Mouse (Mus musculus) heart, postnatal 36 days (tissue): Measurements from ENCODE around the gene Ttc16. TPM values are rescaled to one million over a fixed set of nuclear protein-coding genes. Genes with fewer than 3 reads are reported as not detected.
A peak's percentile ranks its signal among the peaks of the same experiment; 100 is the strongest.

Source experiments
- DNase-seq, 2 experiments: peaks; one replicate each; pipeline ENCODE4 v3.0.0; 2021 to 2022
- intact Hi-C: fragments of 180-260 bp; cut with DNase I; formaldehyde crosslinking; loops from one replicate; pipeline ENCODE4 v1.15.1; 2025
- total RNA-seq, 2 experiments: library from RNA; stranded (reverse); gene quantifications; 2 replicates each; pipeline ENCODE4 v1.2.3; 2021

The Ttc16 gene
- total RNA-seq, 2 experiments from 2014 or later: 0.08 to 0.14 TPM

- DNase-seq: no peak
- intact Hi-C loops: no loop called here
These were observed 50.3 kb downstream of the Ttc16 start for GRCm38 (mm10) chr2:32724832-32725790.

DNA sequence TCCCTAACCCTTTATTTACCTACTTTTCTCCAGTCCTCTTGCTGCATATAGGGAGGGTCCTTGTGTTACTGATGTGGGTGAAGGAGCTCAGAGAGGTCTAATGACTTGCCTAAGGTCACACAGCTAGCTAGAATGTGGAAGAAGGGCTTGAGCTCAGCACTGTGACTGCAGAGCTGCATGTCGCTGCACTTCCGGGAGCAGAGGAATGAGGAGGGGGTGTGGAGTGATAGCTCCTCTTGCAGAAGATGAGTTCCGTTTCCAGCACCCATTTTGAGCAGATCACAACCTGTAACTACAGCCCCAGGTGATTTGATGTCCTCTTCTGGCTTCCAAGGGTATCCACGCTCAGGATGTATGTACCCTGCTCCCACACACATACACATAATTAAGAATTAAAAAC, 51.3 kb downstream of the Ttc16 start:
- no peak for DNase-seq
- intact Hi-C loops: no loop called here

GRCm38 (mm10) chr2:32722581-32722980, 52.9 kb downstream of the Ttc16 start:
- intact Hi-C loops: no loop called here
- DNase-seq: no peak

DNA sequence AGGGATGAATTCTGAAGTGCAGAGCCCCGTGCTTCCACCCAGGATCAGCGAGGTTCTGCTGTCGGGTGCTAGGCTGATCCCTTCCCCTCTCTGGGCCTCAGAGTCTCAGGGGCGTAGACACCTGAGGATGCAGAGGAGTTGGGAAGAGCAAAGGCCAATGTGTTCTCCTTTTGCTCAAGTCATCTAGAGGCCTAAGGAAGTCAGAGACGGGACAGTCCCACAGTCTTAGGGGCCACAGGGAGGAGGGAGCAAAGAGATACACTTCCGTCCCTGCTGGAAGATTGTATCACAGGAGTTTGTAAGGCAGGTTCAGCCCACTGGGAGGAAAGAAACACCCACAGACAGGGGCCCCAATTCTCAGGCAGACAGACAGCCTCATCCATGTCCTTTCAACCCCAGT, 53.4 kb downstream of the Ttc16 start:
- intact Hi-C loops: no loop called here
- no peak for DNase-seq

DNA sequence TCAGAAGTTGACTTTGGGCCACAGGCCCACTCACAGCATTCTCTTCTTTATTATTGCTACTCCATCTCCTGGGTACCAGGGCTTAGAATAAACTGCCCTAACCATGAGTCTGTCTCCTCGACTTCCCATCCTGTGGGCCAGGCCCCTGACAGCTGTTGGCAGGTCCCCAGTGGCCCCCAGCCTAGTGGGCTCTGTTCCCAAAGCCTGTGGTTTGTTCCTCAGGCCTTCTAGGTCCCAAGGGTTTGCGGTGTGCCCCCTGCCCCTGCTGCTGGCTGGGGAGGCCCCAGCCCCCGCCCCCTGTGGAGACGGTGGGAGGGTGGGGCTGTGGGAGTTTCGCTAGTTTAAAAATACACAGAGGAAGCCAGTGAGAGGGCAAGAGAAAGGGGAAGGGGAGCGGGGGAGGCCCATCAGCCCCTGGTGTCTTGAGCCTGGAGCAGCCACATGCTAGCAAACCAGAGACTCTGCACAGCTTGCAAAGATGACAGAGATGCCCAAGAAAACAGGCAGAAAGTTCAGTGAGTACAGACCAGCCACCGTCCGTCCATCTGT, 54.7 kb downstream of the Ttc16 start, which contains the start of gene Sh2d3c:
Sh2d3c (plus strand) TSS at position 375 of the 549 bp plus-strand sequence.
- DNase-seq: no peak

GRCm38 (mm10) chr2:32720053-32720452, 55.4 kb downstream of the Ttc16 start:
- intact Hi-C loops: no loop called here
- no peak for DNase-seq

More for the DNA sequence above, 54.7 kb downstream of the Ttc16 start, which contains the start of gene Sh2d3c:
- intact Hi-C loops: no loop called here

DNA sequence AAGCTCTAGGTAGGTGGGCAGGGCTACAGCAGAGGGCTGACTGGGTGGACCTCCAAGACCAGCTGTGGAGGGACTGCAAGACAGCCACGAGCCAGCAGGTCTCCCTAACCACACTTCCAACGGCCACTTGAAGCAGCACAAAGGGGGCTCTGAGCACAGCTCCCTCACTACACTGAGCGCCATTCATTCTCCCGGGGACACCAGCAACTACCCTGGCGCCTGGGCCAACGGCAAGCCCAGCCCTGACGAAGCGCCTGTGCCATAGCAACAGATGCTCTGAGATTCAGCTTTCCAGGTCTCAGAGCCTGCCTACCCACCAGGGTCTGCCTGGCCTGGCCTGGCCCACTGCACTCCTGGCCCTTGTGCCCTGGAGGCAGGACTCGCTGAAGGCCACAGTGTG, 56.7 kb downstream of the Ttc16 start:
- no peak for DNase-seq
- intact Hi-C loops: no loop called here

DNA sequence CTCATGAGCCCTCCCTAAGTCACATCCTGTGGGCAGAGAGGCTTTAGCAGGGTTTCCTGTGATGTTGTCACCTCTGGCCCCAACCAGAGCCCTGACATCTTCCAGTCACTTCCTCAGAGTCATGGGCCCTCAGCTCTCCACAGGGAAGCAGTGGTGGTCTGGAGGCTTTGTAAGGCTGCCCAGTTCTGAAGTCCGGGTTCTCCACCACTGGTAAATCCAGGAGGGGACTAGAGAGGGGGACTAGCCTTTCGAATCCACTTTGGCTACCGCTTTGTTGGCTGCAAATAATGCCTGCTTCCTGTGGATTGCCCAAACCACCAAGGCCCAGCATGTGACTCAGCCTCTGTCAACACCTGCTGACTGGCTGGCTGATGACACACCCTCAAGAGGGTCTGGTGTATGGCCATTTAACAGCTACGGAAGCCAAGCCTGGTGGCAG, 60.4 kb downstream of the Ttc16 start:
- intact Hi-C loops: loop anchor here (1.0 to 5.0 kb wide), 3 partner anchors 12 to 137 kb away; no protein-coding TSS in a partner anchor
- peak; percentile 42 to 62 for DNase-seq

- no peak for DNase-seq
- intact Hi-C loops: loop anchor here (1.0 to 5.0 kb wide), 3 partner anchors 13 to 138 kb away; no protein-coding TSS in a partner anchor
These were observed 61.1 kb downstream of the Ttc16 start for GRCm38 (mm10) chr2:32714117-32714986.

DNA sequence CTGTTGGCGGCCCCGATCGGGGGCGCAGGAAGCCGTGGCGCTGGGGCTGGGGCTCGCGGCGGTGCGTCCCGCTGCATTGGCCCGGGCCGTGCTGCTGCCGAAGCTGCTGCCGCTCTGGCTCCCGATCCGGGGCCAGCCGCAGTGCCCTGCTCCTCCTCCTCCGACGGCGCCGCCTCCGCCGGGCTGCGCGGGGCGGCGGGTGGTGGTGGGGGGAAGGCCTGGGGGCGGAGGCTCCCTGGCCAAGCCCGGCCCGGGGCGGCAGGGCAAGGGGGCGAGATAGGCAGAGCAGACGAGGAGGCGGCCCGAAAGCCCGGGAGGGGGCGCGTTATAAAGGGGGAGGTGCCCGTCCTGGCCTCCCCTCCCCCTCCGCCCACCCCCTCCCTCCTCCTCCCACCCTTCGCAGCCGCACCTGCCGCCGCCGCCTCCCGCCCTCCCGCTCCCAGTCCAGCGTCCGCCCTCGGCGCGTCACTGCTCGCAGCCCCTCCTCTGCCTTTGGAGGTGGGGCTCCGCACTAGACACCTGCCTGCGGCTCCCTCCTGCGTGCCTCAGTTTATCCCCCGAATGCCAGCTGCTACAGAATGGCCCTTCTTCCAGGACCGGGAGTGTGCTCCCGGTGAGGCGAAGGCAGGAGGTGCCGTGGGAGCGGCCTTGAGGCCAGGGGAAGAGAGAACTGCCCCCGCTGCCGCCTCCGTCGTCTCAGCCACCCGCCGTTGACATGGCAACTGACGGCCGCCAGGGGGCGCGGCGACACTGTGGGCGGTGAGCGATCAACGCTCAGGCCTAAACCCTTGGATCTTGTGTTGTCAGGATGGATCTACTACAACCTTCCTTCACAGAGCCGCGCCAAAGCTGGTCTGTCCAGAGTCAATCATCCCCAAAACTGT, 62.3 kb downstream of the Ttc16 start, which contains the start of gene Cdk9:
Cdk9 (minus strand) TSS at position 143 of the 884 bp plus-strand sequence.
- intact Hi-C loops: loop anchor here (1.0 to 5.0 kb wide), 2 partner anchors 44 to 139 kb away; partner anchors contain the start of gene Tor2a
- DNase-seq: peak; percentile 93 to 98

DNA sequence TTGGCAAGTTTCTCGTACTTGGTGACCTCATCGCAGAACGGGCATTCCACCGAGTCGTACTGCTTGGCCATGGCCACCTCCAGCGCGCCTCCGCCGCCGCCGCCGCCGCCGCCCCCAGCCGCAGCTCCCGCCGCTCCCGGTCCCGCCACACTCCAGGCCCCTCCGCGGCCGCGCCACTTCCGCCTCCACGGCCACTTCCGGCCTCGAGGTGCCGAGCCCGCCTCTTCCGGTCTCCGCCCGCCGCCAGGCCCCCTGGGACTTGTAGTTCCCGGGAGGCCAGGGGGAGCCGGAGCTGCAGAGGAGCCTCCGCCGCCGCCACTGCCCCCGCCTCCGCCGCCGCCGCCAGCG, 62.9 kb downstream of the Ttc16 start:
- intact Hi-C loops: loop anchor here (5.0 kb wide), 1 partner anchor 140 kb away; no protein-coding TSS in a partner anchor
- peak; percentile 97 to 99 for DNase-seq

GRCm38 (mm10) chr2:32712108-32712551, 63.3 kb downstream of the Ttc16 start:
- intact Hi-C loops: loop anchor here (5.0 kb wide), 1 partner anchor 140 kb away; no protein-coding TSS in a partner anchor
- DNase-seq: peak; percentile 71 to 77

DNA sequence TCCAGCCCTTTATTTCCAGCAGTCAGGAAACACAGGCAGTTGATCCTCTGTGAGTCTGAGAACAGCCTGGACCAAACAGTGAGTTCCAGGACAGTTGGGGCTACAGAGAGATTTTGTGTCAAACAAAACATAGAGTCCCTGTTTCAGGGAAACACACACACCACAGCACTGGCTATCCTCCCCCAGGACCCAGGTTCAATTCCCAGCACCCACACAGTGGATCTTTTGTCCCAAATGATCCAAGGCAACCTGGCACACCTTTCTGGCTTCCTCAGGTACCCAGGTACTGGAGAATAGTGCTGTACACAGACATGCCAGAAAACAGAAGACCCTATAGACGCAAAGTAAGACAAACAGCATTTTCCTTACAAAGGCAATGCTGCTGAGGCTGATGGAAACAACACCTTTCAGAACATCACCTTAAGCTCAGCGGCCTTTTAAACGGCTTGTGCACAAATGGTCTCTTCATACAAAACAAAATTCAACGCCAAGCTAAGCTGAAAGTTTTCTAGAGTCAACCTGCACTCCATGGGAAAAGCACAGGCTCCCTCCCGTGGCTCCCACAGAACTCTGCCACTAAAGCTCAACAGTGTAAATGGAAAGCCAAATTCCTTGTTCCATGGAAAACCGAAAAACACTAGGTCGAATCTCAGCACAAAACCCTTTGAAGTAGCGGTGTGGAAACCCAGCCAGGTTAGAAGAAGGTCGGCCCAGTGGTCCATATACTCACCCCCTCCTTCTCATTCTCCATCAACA, 64.0 kb downstream of the Ttc16 start:
- intact Hi-C loops: loop anchor here (2.0 to 5.0 kb wide), 2 partner anchors 17 to 141 kb away; no protein-coding TSS in a partner anchor
- no peak for DNase-seq

DNA sequence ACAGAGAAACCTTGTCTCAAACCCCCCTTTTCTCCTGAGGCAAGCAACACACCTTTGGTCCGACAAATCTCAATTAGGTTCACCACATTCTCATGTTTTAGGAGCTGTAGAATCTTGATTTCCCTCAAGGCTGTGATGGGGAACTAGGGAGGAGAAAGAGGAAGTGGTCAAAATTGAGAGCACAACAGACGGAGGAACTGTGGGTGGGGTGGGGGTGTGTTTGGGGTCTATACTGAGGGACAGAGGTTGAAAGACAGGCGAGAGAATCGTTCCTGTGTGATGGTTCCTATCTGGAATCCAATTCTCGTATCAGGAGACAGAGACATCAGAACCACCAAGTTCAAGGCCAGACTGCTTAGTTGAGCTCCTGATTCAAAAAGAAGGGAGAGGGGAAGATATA, 65.0 kb downstream of the Ttc16 start:
- intact Hi-C loops: loop anchor here (2.0 to 5.0 kb wide), 2 partner anchors 16 to 142 kb away; no protein-coding TSS in a partner anchor
- DNase-seq: no peak

- DNase-seq: no peak
- intact Hi-C loops: loop anchor here (2.0 to 5.0 kb wide), 2 partner anchors 15 to 143 kb away; no protein-coding TSS in a partner anchor
These were observed 65.8 kb downstream of the Ttc16 start for GRCm38 (mm10) chr2:32709521-32710137.

DNA sequence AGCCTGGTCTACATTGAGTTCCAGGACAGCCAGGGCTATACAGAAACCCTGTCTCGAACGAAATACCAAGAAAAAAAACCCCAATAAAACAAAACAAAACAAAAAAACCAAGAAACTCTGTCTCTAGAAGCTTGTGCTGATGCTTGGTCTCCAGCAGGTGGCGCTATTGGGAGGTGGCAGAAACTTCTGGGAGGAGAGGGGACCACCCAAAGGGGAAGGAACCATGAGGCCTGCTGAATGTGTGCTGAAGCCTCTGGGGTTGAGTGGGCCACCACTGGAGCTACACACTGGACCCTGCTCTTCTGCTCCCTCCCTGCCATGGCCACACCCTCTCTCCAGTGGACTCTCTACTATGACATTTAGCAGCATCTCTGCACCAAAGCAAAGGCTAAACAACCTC, 66.8 kb downstream of the Ttc16 start:
- DNase-seq: peak; percentile 61 to 67
- intact Hi-C loops: no loop called here
